Mouse (Mus musculus): ENCODE results near the gene Cep152. TPM values are rescaled to one million over a fixed set of nuclear protein-coding genes. Genes with fewer than 3 reads are reported as not detected.

Gene Cep152
- polyA plus RNA-seq, 1 experiment: 9.7 TPM

- H3K4me1 ChIP-seq (ENCODE audit: control insufficient read depth, insufficient read depth, low read length): no peaks in the 10 kb centered on the region
- no peak overlapping the region for H3K27ac ChIP-seq (ENCODE audit: insufficient read depth, low read length)
- TF ChIP-seq POLR2A (IDR thresholded peaks at IDR 0.05; ENCODE audit: insufficient read depth, low read length) (no peak), EP300 (IDR thresholded peaks at IDR 0.05; ENCODE audit: insufficient read depth, low read depth, low read length) (no peak), CTCF (IDR thresholded peaks at IDR 0.05; ENCODE audit: low read depth, low read length) (no peak)
Observed at GRCm38 (mm10) chr2:125602970-125603369, 21.9 kb downstream of the Cep152 start.

GRCm38 (mm10) chr2:125598958-125599357, 26.0 kb downstream of the Cep152 start:
- TF ChIP-seq POLR2A (IDR thresholded peaks at IDR 0.05; ENCODE audit: insufficient read depth, low read length) (no peak), EP300 (IDR thresholded peaks at IDR 0.05; ENCODE audit: insufficient read depth, low read depth, low read length) (no peak), CTCF (IDR thresholded peaks at IDR 0.05; ENCODE audit: low read depth, low read length) (no peak)
- Histone ChIP-seq H3K4me1 (ENCODE audit: control insufficient read depth, insufficient read depth, low read length) (no peaks in the 10 kb centered on the region), H3K4me3 (ENCODE audit: low read depth, low read length) (no peak overlapping the region), H3K9ac (ENCODE audit: low read depth, poor library complexity, severe bottlenecking) (no peak overlapping the region), H3K36me3 (ENCODE audit: control insufficient read depth, insufficient read depth, low read length, poor library complexity, severe bottlenecking) (peaks cover 49% of the 10 kb centered on the region), H3K27me3 (ENCODE audit: control insufficient read depth, insufficient read depth, low read length, poor library complexity, severe bottlenecking) (no peaks in the 10 kb centered on the region), H3K27ac (ENCODE audit: insufficient read depth, low read length) (no peak overlapping the region), H3K9me3 (replicated peaks; ENCODE audit: control insufficient read depth, insufficient read depth, low read length, poor library complexity, severe bottlenecking) (no peaks in the 10 kb centered on the region)

More at GRCm38 (mm10) chr2:125602970-125603369, 21.9 kb downstream of the Cep152 start:
- no peaks in the 10 kb centered on the region for H3K9me3 ChIP-seq (replicated peaks; ENCODE audit: control insufficient read depth, insufficient read depth, low read length, poor library complexity, severe bottlenecking)
- no peak overlapping the region for H3K4me3 ChIP-seq (ENCODE audit: low read depth, low read length)
- no peaks in the 10 kb centered on the region for H3K27me3 ChIP-seq (ENCODE audit: control insufficient read depth, insufficient read depth, low read length, poor library complexity, severe bottlenecking)
- no peak overlapping the region for H3K9ac ChIP-seq (ENCODE audit: low read depth, poor library complexity, severe bottlenecking)
- peaks cover 37% of the 10 kb centered on the region for H3K36me3 ChIP-seq (ENCODE audit: control insufficient read depth, insufficient read depth, low read length, poor library complexity, severe bottlenecking)

- Histone ChIP-seq H3K9me3 (replicated peaks; ENCODE audit: control insufficient read depth, insufficient read depth, low read length, poor library complexity, severe bottlenecking) (no peaks in the 10 kb centered on the region), H3K4me1 (ENCODE audit: control insufficient read depth, insufficient read depth, low read length) (no peaks in the 10 kb centered on the region), H3K36me3 (ENCODE audit: control insufficient read depth, insufficient read depth, low read length, poor library complexity, severe bottlenecking) (peaks cover 49% of the 10 kb centered on the region), H3K4me3 (ENCODE audit: low read depth, low read length) (no peak overlapping the region), H3K27me3 (ENCODE audit: control insufficient read depth, insufficient read depth, low read length, poor library complexity, severe bottlenecking) (no peaks in the 10 kb centered on the region), H3K9ac (ENCODE audit: low read depth, poor library complexity, severe bottlenecking) (no peak overlapping the region), H3K27ac (ENCODE audit: insufficient read depth, low read length) (no peak overlapping the region)
- no peak for TF ChIP-seq CTCF (IDR thresholded peaks at IDR 0.05; ENCODE audit: low read depth, low read length)
- TF ChIP-seq POLR2A (IDR thresholded peaks at IDR 0.05; ENCODE audit: insufficient read depth, low read length): no peak
- TF ChIP-seq EP300 (IDR thresholded peaks at IDR 0.05; ENCODE audit: insufficient read depth, low read depth, low read length): no peak
Observed at GRCm38 (mm10) chr2:125598251-125598650, 26.7 kb downstream of the Cep152 start.

- no peak overlapping the region for H3K4me3 ChIP-seq (ENCODE audit: low read depth, low read length)
- TF ChIP-seq EP300 (IDR thresholded peaks at IDR 0.05; ENCODE audit: insufficient read depth, low read depth, low read length) (no peak), CTCF (IDR thresholded peaks at IDR 0.05; ENCODE audit: low read depth, low read length) (no peak), POLR2A (IDR thresholded peaks at IDR 0.05; ENCODE audit: insufficient read depth, low read length) (no peak)
- H3K36me3 ChIP-seq (ENCODE audit: control insufficient read depth, insufficient read depth, low read length, poor library complexity, severe bottlenecking): peaks cover 42% of the 10 kb centered on the region
- H3K4me1 ChIP-seq (ENCODE audit: control insufficient read depth, insufficient read depth, low read length): no peaks in the 10 kb centered on the region
- no peaks in the 10 kb centered on the region for H3K27me3 ChIP-seq (ENCODE audit: control insufficient read depth, insufficient read depth, low read length, poor library complexity, severe bottlenecking)
- no peaks in the 10 kb centered on the region for H3K9me3 ChIP-seq (replicated peaks; ENCODE audit: control insufficient read depth, insufficient read depth, low read length, poor library complexity, severe bottlenecking)
- H3K9ac ChIP-seq (ENCODE audit: low read depth, poor library complexity, severe bottlenecking): no peak overlapping the region
- H3K27ac ChIP-seq (ENCODE audit: insufficient read depth, low read length): no peak overlapping the region
Observed at GRCm38 (mm10) chr2:125594786-125595185, 30.1 kb downstream of the Cep152 start.

GRCm38 (mm10) chr2:125594072-125594471, 30.8 kb downstream of the Cep152 start:
- H3K9me3 ChIP-seq (replicated peaks; ENCODE audit: control insufficient read depth, insufficient read depth, low read length, poor library complexity, severe bottlenecking): no peaks in the 10 kb centered on the region
- H3K27me3 ChIP-seq (ENCODE audit: control insufficient read depth, insufficient read depth, low read length, poor library complexity, severe bottlenecking): no peaks in the 10 kb centered on the region
- H3K4me1 ChIP-seq (ENCODE audit: control insufficient read depth, insufficient read depth, low read length): no peaks in the 10 kb centered on the region
- peaks cover 43% of the 10 kb centered on the region for H3K36me3 ChIP-seq (ENCODE audit: control insufficient read depth, insufficient read depth, low read length, poor library complexity, severe bottlenecking)
- H3K9ac ChIP-seq (ENCODE audit: low read depth, poor library complexity, severe bottlenecking): no peak overlapping the region
- no peak overlapping the region for H3K4me3 ChIP-seq (ENCODE audit: low read depth, low read length)
- no peak overlapping the region for H3K27ac ChIP-seq (ENCODE audit: insufficient read depth, low read length)
- TF ChIP-seq EP300 (IDR thresholded peaks at IDR 0.05; ENCODE audit: insufficient read depth, low read depth, low read length) (no peak), CTCF (IDR thresholded peaks at IDR 0.05; ENCODE audit: low read depth, low read length) (no peak), POLR2A (IDR thresholded peaks at IDR 0.05; ENCODE audit: insufficient read depth, low read length) (no peak)

- Histone ChIP-seq H3K36me3 (ENCODE audit: control insufficient read depth, insufficient read depth, low read length, poor library complexity, severe bottlenecking) (peaks cover 47% of the 10 kb centered on the region), H3K27ac (ENCODE audit: insufficient read depth, low read length) (no peak overlapping the region), H3K4me3 (ENCODE audit: low read depth, low read length) (no peak overlapping the region), H3K27me3 (ENCODE audit: control insufficient read depth, insufficient read depth, low read length, poor library complexity, severe bottlenecking) (no peaks in the 10 kb centered on the region), H3K9ac (ENCODE audit: low read depth, poor library complexity, severe bottlenecking) (no peak overlapping the region), H3K4me1 (ENCODE audit: control insufficient read depth, insufficient read depth, low read length) (no peaks in the 10 kb centered on the region), H3K9me3 (replicated peaks; ENCODE audit: control insufficient read depth, insufficient read depth, low read length, poor library complexity, severe bottlenecking) (no peaks in the 10 kb centered on the region)
- TF ChIP-seq CTCF (IDR thresholded peaks at IDR 0.05; ENCODE audit: low read depth, low read length): no peak
- TF ChIP-seq POLR2A (IDR thresholded peaks at IDR 0.05; ENCODE audit: insufficient read depth, low read length): no peak
- no peak for TF ChIP-seq EP300 (IDR thresholded peaks at IDR 0.05; ENCODE audit: insufficient read depth, low read depth, low read length)
Observed at GRCm38 (mm10) chr2:125591895-125592294, 33.0 kb downstream of the Cep152 start.

Data from ES-Bruce4 (cell line).